Mouse (Mus musculus): Measurements from ENCODE around the gene Gna15.
A peak's percentile ranks its signal among the peaks of the same experiment; 100 is the strongest.

Gene Gna15

DNA sequence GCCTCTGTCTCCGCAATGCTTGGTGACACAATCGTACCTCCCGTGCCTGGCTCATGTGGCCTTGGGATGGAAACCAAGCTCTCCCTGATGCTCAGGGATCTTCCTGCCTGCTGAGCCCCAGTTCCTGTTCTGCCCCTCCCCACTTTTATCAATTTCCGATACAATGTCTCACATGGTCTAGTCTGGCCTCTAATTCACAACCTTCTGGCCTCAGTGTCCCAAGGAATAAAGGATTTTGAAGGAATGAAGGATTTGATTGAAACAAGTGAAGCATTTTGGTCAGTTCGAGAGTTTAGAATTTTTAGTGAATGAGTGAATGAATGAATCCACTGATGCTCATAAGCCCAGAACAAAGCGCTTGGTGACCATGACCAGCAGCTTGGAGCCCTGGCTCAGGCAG is 883 bp downstream of the Gna15 start:
- no peak for DNase-seq

DNA sequence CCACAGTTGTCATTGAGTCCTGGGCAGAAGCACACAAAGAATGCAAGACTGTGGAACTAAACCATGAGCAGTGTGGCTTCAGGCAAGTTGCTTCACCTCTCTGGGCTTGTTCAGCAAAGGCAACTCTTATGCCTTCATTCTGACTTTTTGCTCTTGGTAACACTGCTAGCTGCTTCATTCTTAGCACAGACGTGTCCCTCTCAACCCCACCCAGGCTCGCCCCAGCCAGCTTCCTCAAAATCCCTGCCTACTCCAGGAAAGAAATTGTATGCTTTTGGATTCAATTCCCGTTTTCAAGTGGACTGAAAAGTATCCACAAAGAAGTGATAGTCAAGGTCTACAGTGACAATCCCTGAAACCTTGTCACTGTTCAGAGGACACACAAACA is 4.1 kb downstream of the Gna15 start:
- DNase-seq = no peak

- no peak for DNase-seq
Measured at GRCm38 (mm10) chr10:81519227-81519977, 4.6 kb downstream of the Gna15 start.

DNA sequence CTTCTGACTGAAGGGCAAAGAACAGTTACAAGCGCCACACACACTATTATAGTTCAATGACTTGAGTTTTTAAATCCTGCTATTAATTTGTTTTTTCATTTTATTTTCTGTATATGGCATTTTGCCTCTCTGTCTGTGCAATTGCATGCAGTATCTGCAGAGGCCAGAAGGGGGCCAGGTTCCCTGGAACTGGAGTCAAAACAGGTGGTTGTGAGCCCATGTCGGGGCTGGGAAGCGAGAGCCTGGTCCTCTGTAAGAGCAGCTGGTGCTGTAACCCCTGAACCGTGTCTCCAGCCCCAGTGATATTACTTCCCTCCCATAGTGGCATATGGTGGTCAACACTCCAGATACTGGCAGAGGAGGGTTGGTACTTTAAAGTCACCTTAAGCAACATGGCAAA is 5.5 kb downstream of the Gna15 start:
- peak; percentile 77 to 89 for DNase-seq

- no peak for DNase-seq
Measured at GRCm38 (mm10) chr10:81517227-81517626, 6.8 kb downstream of the Gna15 start.

DNA sequence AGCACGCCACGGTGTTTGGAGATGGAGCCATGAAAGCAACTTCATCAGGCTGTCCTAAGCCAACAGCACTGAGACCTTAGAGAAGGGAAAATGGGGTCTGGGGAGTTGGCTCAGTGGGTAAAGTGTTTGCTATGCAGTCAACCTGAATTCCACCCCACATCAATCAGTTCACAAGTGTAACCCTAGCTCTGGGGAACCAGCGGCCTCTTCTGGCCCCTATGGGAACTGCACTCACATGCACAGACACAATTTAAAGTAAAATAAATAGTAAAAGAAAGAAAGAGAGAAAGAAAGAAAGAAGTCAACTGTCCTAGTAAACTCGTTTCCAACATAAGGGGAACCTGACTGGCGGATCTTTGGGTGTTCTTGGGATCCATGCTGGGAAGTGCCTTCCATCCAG is 10.2 kb downstream of the Gna15 start:
- DNase-seq = no peak

GRCm38 (mm10) chr10:81510246-81510810 is 13.7 kb downstream of the Gna15 start:
- DNase-seq = no peak

DNA sequence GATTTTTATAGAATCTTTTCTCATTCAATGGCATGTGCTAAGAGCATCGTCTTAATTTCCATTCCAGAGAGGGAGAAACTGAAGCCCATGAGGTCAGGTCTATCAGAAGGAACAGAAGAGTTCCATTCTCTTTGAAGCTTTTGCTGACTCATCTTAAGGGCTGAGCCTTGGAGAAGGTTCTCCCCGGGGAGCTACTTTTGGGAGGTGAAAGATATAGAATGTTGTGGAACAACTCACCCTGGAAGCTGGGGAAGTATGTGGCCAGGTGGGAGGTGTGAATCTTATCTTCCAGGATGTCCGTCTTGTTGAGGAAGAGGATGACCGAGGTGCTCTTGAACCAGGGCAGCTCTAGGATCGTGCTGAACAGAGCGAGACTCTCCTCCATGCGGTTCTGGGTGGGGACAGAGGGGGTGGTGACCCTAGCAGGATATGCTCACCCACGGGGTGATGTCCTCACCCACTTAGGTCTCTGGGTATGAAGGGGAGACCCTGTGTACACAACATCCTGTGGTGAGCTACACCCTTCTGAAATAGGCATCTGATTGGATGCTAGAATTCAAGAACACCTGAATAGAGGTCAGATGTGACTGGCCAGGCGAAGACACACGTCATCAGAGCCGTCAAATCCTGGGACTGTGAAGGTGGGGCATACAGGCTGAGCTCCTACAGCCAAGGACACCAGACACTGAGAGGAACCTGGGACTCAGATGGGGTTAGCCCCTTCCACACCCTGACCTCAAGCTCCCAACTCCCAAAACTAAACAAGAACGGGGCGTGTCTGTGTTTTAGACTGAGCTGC is 16.1 kb downstream of the Gna15 start:
- no peak for DNase-seq

DNA sequence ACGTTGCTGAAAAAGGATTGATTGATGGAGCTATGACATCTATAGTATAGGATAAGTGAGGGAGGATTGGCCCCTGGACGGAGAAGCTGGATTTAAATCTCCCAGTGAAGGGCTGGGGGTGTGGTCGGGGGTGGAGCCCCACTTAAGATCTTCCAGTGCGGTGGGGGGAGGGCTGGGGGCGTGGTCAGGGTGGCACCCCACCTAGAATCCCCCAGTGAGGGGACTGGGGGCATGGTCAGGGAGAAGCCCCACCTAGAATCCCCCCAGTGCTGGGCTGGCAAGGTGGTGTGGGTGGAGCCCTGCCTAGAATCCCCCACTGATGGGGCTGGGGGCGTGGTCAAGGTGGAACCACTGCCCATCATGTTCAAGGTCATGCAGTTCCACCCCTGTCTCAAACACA is 16.9 kb downstream of the Gna15 start:
- DNase-seq = no peak

DNA sequence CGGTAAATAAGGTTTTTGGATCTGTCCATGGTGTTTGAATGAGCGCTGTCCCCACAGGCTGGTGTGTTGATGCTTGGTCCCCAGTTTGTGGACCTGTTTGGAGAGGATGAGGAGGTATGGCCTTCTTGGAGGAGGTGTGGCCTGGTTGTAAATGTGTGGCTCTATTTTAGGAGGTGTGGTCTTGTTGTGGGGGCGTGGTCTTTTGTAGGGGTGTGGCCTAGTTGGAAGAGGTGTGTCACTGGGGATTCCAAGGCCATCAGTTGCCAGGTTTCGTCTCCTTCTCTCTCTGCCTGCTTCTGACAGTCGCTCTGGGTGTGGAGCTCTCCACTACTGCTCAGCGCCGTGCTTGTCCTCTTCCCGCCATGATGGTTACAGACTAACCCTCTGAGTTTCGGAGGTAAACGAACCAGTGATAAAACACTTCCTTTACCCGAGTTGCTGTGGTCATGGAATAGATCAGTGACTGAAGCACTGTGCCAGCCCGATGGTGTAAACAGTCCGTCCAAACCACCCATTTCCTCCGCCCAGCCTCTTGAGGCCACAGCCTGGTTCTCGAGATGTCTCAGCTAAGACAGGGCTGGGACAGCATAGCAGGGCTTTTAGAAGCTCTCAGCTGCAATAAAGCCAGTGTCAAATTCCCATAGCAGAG is 18.9 kb downstream of the Gna15 start:
- DNase-seq = no peak

- DNase-seq = peak; percentile 96 to 97
Measured at GRCm38 (mm10) chr10:81502658-81503057, 21.4 kb downstream of the Gna15 start.

DNA sequence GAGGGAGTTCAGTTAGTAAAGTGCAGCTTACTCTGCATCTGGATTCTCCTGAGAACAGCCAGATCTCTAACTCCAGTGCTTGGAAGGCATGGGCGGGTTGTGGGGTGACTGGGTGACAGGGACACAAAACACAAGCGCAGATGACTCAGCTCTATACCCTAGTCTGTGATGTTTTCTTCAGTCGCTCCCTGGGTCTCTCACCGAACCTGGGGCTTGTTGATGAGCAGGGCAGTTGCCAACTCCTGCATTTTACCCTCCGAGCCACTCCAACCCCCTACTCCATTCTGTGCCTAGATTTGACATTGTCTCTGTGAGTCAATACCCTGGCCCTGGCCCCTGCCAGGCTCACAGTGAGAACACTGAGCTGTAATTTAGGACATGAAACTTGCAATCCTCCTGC is 22.2 kb downstream of the Gna15 start:
- no peak for DNase-seq

DNA sequence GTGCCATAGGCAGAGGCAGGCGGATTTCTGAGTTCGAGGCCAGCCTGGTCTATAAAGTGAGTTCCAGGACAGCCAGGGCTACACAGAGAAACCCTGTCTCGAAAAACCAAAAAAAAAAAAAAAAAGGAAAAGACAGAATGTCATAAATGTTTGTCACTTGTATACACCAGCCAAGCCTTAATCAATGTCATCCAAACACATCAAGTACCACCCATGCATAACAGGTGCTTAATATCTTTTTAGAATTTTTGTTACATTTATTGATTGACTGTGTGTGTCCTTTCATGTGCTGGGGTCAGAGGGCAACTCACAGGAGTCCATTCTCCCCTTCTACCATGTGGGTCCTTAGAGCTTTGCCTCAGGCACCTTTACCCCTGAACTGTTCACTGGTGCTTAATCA is 24.0 kb downstream of the Gna15 start, which contains the start of gene S1pr4:
S1pr4 (minus strand) TSS at position 101 of the 400 bp plus-strand sequence.
- no peak for DNase-seq

GRCm38 (mm10) chr10:81499250-81499901 is 24.6 kb downstream of the Gna15 start:
- DNase-seq = no peak

GRCm38 (mm10) chr10:81498316-81499249 is 25.4 kb downstream of the Gna15 start:
- peak in 1 of 2 experiments; percentile 35 for DNase-seq

GRCm38 (mm10) chr10:81497401-81498270 is 26.4 kb downstream of the Gna15 start:
- no peak for DNase-seq

- no peak for DNase-seq
Measured at GRCm38 (mm10) chr10:81496969-81497368, 27.1 kb downstream of the Gna15 start.

- peak; percentile 98 to 99 for DNase-seq
Measured at GRCm38 (mm10) chr10:81496264-81496901, 27.6 kb downstream of the Gna15 start, which contains the start of gene Ncln. Gene Ncln, minus strand, starts transcription at chr10:81496392.

- DNase-seq = peak in 1 of 2 experiments; percentile 38
Measured at GRCm38 (mm10) chr10:81495616-81496263, 28.3 kb downstream of the Gna15 start.
